Mouse (Mus musculus) liver, postnatal 0 days (tissue): ENCODE results near the gene Fmn2.

Experiments
- CTCF ChIP-seq: sonication (generic); IDR thresholded peaks from 2 replicates; pipeline ENCODE4 v1.5.1; 2016; ENCODE audit warnings: antibody characterized with exemption, low read depth
- EP300 ChIP-seq: IDR thresholded peaks from 2 replicates; pipeline ENCODE4 v1.6.1; 2016; ENCODE audit warnings: antibody characterized with exemption, low read depth, mild to moderate bottlenecking

GRCm38 (mm10) chr1:174536742-174537453 lies 35.3 kb downstream of the Fmn2 start:
- TF ChIP-seq CTCF (no peak), EP300 (no peak)
